ENCODE assay signal across 17 mouse cellular contexts in the genomic region with DNA sequence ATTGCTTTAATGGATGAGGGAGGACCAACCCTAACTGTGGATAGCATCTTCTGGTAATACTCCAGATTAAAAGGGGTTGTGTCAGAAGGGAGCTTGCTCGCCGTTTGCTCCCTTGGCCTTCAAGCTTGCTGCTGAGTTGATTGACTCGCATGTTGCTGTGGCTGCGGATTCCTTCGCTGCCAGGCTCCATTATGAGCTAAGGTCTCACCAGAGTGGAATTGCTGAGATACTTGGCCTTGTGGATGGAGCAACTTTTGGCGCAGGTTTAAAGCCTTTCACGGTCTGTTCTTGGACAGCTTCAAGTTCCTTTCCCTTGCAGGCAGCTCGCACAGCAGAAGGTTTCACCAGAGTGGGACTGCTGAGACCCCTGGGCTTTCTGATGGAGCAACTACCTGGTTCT. TPM values are rescaled to one million over a fixed set of nuclear protein-coding genes. Genes with fewer than 3 reads are reported as not detected.
DNase-seq lines count a peak whose midpoint lies in the region.
"Had no signal": no experiment of that assay in that cellular context is flagged by ENCODE, and none has a peak within 500 bp of the region (broad histone marks: within the 10 kb centered on the region; RNA-seq: fewer than 3 reads in every experiment).

No protein-coding gene starts in this region.

- H3K4me3 ChIP-seq in heart, embryonic 10.5 days, result no peak overlapping the region
- H3K4me3 ChIP-seq in embryonic facial prominence, embryonic 10.5 days, result no peak overlapping the region
- H3K4me3 ChIP-seq: embryonic facial prominence, embryonic 12.5 days; forebrain, embryonic 13.5 days; heart, embryonic 13.5 days; hindbrain, embryonic 10.5 days; midbrain, embryonic 15.5 days; neural tube, embryonic 12.5 days had no signal

- peak; percentile 26 for DNase-seq in adrenal gland, postnatal 10 days
- DNase-seq in adrenal gland, postnatal 4 days (ENCODE audit: low spot score in 2 of 2), result no peak
- DNase-seq in heart, postnatal 10 days, result peak; percentile 4 to 6
- no peak for DNase-seq in heart, embryonic 10.5 days (ENCODE audit: low spot score)
- DNase-seq in adipocyte (ENCODE audit: low spot score), result peak; percentile 26
- DNase-seq in testis, postnatal 10 days (ENCODE audit: low spot score), result peak; percentile 43
- no peak for DNase-seq in embryonic facial prominence, embryonic 10.5 days (ENCODE audit: low spot score)
- DNase-seq: cerebellum, adult 18-20 months; layer of hippocampus, postnatal 36 days; thymus, adult 18-20 months; thymus, postnatal 36 days had no signal

- no peaks in the 10 kb centered on the region for H3K36me3 ChIP-seq in heart, embryonic 10.5 days
- no peaks in the 10 kb centered on the region for H3K36me3 ChIP-seq in embryonic facial prominence, embryonic 10.5 days (replicated peaks)
- H3K36me3 ChIP-seq: embryonic facial prominence, embryonic 12.5 days; heart, embryonic 13.5 days; hindbrain, embryonic 10.5 days; midbrain, embryonic 15.5 days; neural tube, embryonic 12.5 days had no signal

- peaks cover 19% of the 10 kb centered on the region for H3K4me1 ChIP-seq in heart, embryonic 10.5 days
- H3K4me1 ChIP-seq in embryonic facial prominence, embryonic 10.5 days, result 0 out of 2 replicates have a peak, but pooled peaks cover 3% of the 10 kb centered on the region
- H3K4me1 ChIP-seq: embryonic facial prominence, embryonic 12.5 days; forebrain, embryonic 13.5 days; midbrain, embryonic 15.5 days; neural tube, embryonic 12.5 days had no signal

- WGBS in heart, embryonic 10.5 days, result 83% methylated on average over 8 of the region's 8 CpGs
- 93% methylated on average over 8 of the region's 8 CpGs for WGBS in embryonic facial prominence, embryonic 10.5 days

- H3K9me3 ChIP-seq in heart, embryonic 10.5 days, result no peaks in the 10 kb centered on the region
- H3K9me3 ChIP-seq in embryonic facial prominence, embryonic 10.5 days, result no peaks in the 10 kb centered on the region
- H3K9me3 ChIP-seq: embryonic facial prominence, embryonic 12.5 days; forebrain, embryonic 13.5 days; heart, embryonic 13.5 days; hindbrain, embryonic 10.5 days; midbrain, embryonic 15.5 days; neural tube, embryonic 12.5 days had no signal

- H3K27me3 ChIP-seq in heart, embryonic 10.5 days (ENCODE audit: insufficient read depth, poor library complexity, severe bottlenecking), result no peaks in the 10 kb centered on the region
- H3K27me3 ChIP-seq in embryonic facial prominence, embryonic 10.5 days (replicated peaks; ENCODE audit: low read depth, poor library complexity, severe bottlenecking), result no peaks in the 10 kb centered on the region
- H3K27me3 ChIP-seq: embryonic facial prominence, embryonic 12.5 days; forebrain, embryonic 13.5 days; heart, embryonic 13.5 days; midbrain, embryonic 15.5 days; neural tube, embryonic 12.5 days had no signal

- intact Hi-C loops in heart, postnatal 10 days (cut with DNase I), result loop anchor here (2.0 kb wide), 1 partner anchor 53 kb away; no protein-coding TSS in a partner anchor

- H3K27ac ChIP-seq in heart, embryonic 10.5 days, result no peak overlapping the region
- no peak overlapping the region for H3K27ac ChIP-seq in embryonic facial prominence, embryonic 10.5 days (replicated peaks)
- H3K27ac ChIP-seq: embryonic facial prominence, embryonic 12.5 days; forebrain, embryonic 13.5 days; heart, embryonic 13.5 days; hindbrain, embryonic 10.5 days; midbrain, embryonic 15.5 days; neural tube, embryonic 12.5 days had no signal

RNA-seq across cellular contexts. Expression of gene Cobll1, which starts 54.2 kb away (rescaled TPM):
- total RNA-seq in adrenal gland, postnatal 10 days (2021), result 100 to 1,000 TPM; 106 to 124 TPM
- 100 to 1,000 TPM; 148 to 149 TPM for total RNA-seq in adrenal gland, postnatal 4 days (2021)
- total RNA-seq in heart, postnatal 10 days (2021), result 10 to 100 TPM; 44.8 to 47.4 TPM
- polyA plus RNA-seq in heart, embryonic 10.5 days (2016; fragmentation: Nextera tagmentation; extraction: Ambion mirVana), result 9.8 and 13.9 TPM in 2 replicates
- 4.0 and 4.1 TPM in 2 replicates for polyA plus RNA-seq in embryonic facial prominence, embryonic 10.5 days (2016; fragmentation: Nextera tagmentation; extraction: Ambion mirVana)

Comparison
In these comparisons a context has a peak if more than half of its experiments do, and no peak if none do; other contexts are left out.
1. DNase-seq: peak in adrenal gland, postnatal 10 days (single experiment), heart, postnatal 10 days (2 of 2), adipocyte (single experiment) and testis, postnatal 10 days (single experiment); none in adrenal gland, postnatal 4 days (0 of 2), heart, embryonic 10.5 days (single experiment) and embryonic facial prominence, embryonic 10.5 days (single experiment).